Mouse (Mus musculus) kidney, postnatal 25 days (tissue): ENCODE results near the gene Cacna2d1.

ENCODE experiments used
- DNase-seq, 2 experiments: peaks; one replicate each; pipeline ENCODE4 v3.0.0; 2021; ENCODE audit warnings: mixed read lengths in 2 of 2

Cacna2d1 gene

GRCm38 (mm10) chr5:16166117-16166867 lies 231.8 kb downstream of the Cacna2d1 start:
- no peak for DNase-seq

- no peak for DNase-seq
These were observed 232.4 kb downstream of the Cacna2d1 start for GRCm38 (mm10) chr5:16166868-16167267.

GRCm38 (mm10) chr5:16181041-16181440 lies 246.6 kb downstream of the Cacna2d1 start:
- no peak for DNase-seq

GRCm38 (mm10) chr5:16184064-16184463 lies 249.6 kb downstream of the Cacna2d1 start:
- no peak for DNase-seq

GRCm38 (mm10) chr5:16187931-16188330 lies 253.4 kb downstream of the Cacna2d1 start:
- DNase-seq = peak in 1 of 2 experiments; percentile 39

- no peak for DNase-seq
These were observed 255.4 kb downstream of the Cacna2d1 start for GRCm38 (mm10) chr5:16189878-16190277.

- no peak for DNase-seq
These were observed 256.7 kb downstream of the Cacna2d1 start for GRCm38 (mm10) chr5:16191165-16191564.

GRCm38 (mm10) chr5:16199816-16200215 lies 265.3 kb downstream of the Cacna2d1 start:
- DNase-seq = no peak

GRCm38 (mm10) chr5:16221960-16222359 lies 287.5 kb downstream of the Cacna2d1 start:
- no peak for DNase-seq

- no peak for DNase-seq
These were observed 290.9 kb downstream of the Cacna2d1 start for GRCm38 (mm10) chr5:16225359-16225758.

- DNase-seq = no peak
These were observed 294.9 kb downstream of the Cacna2d1 start for GRCm38 (mm10) chr5:16229384-16229783.

- DNase-seq = no peak
These were observed 297.0 kb downstream of the Cacna2d1 start for GRCm38 (mm10) chr5:16231477-16231876.

- no peak for DNase-seq
These were observed 300.4 kb downstream of the Cacna2d1 start for GRCm38 (mm10) chr5:16234891-16235290.

- DNase-seq = no peak
These were observed 301.4 kb downstream of the Cacna2d1 start for GRCm38 (mm10) chr5:16235864-16236263.

- no peak for DNase-seq
These were observed 302.1 kb downstream of the Cacna2d1 start for GRCm38 (mm10) chr5:16236608-16237007.

- DNase-seq = peak; percentile 43 to 49
These were observed 303.5 kb downstream of the Cacna2d1 start for GRCm38 (mm10) chr5:16237972-16238371.

GRCm38 (mm10) chr5:16240255-16240654 lies 305.8 kb downstream of the Cacna2d1 start:
- no peak for DNase-seq

- no peak for DNase-seq
These were observed 309.1 kb downstream of the Cacna2d1 start for GRCm38 (mm10) chr5:16243599-16243998.

- DNase-seq = no peak
These were observed 318.4 kb downstream of the Cacna2d1 start for GRCm38 (mm10) chr5:16252738-16253513.

GRCm38 (mm10) chr5:16253768-16254167 lies 319.3 kb downstream of the Cacna2d1 start:
- no peak for DNase-seq

GRCm38 (mm10) chr5:16265385-16265784 lies 330.9 kb downstream of the Cacna2d1 start:
- DNase-seq = no peak

- no peak for DNase-seq
These were observed 342.6 kb downstream of the Cacna2d1 start for GRCm38 (mm10) chr5:16277058-16277457.

- no peak for DNase-seq
These were observed 346.7 kb downstream of the Cacna2d1 start for GRCm38 (mm10) chr5:16281229-16281628.

GRCm38 (mm10) chr5:16293223-16293622 lies 358.7 kb downstream of the Cacna2d1 start:
- DNase-seq = peak in 1 of 2 experiments; percentile 54
